Mouse (Mus musculus) B cell, adult 67 days (primary cell): ENCODE measurements around the gene Hist2h2be. TPM values are rescaled to one million over a fixed set of nuclear protein-coding genes. Genes with fewer than 3 reads are reported as not detected.

ENCODE experiments used
- total RNA-seq, 2 experiments: library from RNA; stranded (reverse); gene quantifications; 4 replicates each; pipeline ENCODE4 v1.2.4; 2023

Hist2h2be gene
- total RNA-seq: 1 to 10 TPM; 5.3 to 5.9 TPM

GRCm38 (mm10) chr3:96220765-96221639 is at the start of gene Hist2h2be, which contains the start of gene Hist2h2ac:
Gene Hist2h2be (plus strand): TSS chr3:96221119.
Gene Hist2h2ac (minus strand): TSS chr3:96220880.

DNA sequence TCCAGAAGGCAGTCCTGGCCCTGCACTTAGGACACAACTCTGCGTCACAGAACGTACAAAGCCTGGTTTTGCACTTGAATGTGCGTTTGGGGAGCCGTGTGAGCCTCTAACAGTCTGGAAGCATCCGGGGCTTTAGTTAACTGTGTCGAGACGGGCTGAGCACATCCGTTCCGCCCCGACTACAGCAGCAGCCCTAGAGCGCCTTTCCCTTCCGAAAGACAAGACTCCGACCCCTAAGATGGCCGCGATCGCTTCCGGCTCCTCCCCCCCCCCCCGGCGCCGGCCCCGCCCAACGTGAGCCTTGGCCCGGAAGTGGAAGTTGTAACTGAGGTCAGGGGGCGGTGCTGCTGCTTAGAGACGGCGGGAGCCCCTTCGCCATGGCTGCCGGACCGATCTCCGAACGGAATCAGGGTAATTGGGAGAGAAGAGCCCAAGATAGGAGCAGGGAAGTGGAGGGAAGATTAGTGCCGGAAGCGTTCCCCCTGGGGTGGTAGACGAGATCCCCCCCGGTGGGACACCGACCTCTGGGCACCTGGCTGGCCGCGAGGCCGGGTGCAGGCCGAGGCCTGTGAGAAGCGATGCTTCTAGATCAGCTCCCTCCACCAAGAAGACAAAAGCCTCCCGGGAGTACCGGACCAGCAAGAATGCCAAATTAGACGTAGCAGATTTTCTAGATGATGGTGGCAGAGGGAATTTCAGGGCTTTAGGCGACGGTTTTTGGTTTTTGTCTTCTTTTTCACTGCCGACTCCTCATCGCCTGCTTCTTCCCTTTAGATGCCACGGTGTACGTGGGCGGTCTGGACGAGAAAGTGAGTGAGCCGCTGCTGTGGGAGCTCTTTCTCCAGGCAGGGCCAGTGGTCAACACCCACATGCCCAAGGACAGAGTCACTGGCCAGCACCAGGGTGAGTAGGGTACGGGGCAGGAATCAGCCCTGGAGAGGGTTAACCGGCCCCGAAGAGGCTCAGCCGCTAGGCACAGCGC is 48.4 kb upstream of the Hist2h2be start, which contains the start of gene Sf3b4:
Gene Sf3b4, plus strand, starts transcription at position 136 of the 982 bp plus-strand sequence.

GRCm38 (mm10) chr3:96180727-96181477 is 40.0 kb upstream of the Hist2h2be start, which contains the start of gene Sv2a:
Gene Sv2a (plus strand): TSS chr3:96181151.

GRCm38 (mm10) chr3:96219661-96220130 is 1.2 kb upstream of the Hist2h2be start, which contains the start of the genes Bola1 and Hist2h2ab:
Gene Bola1 (minus strand): TSS chr3:96219709.
Gene Hist2h2ab (plus strand): TSS chr3:96219865.

GRCm38 (mm10) chr3:96238954-96239793 is 18.3 kb downstream of the Hist2h2be start, which contains the start of gene Hist2h3c2:
Gene Hist2h3c2 (minus strand): TSS chr3:96239127.

DNA sequence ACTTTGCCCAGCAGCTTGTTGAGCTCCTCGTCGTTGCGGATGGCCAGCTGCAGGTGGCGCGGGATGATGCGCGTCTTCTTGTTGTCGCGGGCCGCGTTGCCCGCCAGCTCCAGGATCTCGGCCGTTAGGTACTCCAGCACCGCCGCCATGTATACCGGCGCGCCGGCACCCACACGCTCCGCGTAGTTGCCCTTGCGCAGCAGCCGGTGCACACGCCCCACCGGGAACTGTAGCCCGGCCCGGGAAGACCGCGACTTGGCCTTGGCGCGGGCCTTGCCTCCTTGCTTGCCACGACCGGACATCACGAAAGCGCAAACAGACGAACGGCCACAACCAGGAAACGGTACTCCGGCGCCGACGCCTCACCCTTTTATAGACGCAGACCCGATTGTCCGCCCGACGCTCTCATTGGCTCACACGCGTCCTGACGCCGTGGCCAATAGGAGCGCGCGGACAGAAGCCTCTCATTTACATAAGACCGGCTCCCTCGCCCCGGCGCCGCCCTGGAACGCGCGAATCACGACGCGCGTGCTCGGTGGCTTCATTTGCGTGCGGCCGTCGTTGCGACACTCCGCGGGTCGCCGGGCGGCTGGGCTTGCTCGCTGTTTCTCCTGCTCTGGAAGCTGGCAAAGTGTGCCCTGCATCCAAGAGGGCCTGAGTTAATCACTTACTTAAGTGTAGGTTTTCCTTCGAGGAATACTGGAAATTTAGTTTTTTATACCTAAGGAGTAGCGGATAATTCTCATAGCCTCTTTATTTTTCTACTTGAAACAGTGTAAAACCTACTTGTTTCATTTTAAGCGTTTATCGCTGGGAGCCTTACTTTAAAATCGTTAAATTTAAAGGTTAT is 19.3 kb downstream of the Hist2h2be start, which contains the start of gene Hist2h2aa2:
Gene Hist2h2aa2, minus strand, starts transcription at position 328 of the 850 bp plus-strand sequence.

DNA sequence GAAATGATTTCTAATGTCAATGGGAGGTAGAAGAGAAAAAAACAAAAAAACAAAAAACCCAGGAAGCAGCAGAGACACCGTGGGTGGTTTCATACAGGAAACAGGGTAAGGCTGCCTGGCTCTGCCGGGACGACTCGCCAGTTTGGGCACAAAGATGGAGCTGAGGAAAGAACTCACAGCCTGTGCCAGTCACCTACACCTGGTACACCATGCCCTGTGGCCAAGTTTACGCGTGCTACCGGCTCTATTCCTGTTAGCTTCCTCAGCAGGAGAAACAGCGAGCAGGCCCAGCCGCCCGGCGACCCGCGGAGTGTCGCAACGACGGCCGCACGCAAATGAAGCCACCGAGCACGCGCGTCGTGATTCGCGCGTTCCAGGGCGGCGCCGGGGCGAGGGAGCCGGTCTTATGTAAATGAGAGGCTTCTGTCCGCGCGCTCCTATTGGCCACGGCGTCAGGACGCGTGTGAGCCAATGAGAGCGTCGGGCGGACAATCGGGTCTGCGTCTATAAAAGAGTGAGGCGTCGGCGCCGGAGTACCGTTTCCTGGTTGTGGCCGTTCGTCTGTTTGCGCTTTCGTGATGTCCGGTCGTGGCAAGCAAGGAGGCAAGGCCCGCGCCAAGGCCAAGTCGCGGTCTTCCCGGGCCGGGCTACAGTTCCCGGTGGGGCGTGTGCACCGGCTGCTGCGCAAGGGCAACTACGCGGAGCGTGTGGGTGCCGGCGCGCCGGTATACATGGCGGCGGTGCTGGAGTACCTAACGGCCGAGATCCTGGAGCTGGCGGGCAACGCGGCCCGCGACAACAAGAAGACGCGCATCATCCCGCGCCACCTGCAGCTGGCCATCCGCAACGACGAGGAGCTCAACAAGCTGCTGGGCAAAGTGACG is 24.3 kb downstream of the Hist2h2be start, which contains the start of gene Hist2h2aa1:
Gene Hist2h2aa1, plus strand, starts transcription at position 495 of the 884 bp plus-strand sequence.

DNA sequence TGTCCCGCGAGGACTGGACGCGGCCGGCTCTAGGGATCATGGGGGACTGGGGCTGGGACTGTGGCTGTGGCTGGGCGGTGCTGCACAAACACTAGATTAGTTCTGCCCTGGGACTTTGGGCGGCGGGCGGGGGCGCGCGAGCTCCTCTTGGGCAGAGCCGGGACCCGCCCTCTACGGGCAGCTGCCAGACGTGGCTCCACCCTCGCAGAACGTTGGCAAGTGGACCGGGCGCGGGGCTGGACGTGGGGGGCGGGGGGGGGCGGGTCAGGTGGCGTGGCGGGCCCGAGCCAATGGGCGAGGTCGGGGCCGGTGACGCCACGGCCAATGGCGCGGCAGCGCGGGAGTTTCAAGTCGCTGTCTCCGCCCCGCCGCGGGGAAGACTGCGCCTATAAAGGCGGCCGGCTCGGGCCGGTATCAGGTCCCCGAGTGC is 25.5 kb downstream of the Hist2h2be start, which contains the start of gene Hist2h3c1:
Gene Hist2h3c1, plus strand, starts transcription at position 259 of the 430 bp plus-strand sequence.

DNA sequence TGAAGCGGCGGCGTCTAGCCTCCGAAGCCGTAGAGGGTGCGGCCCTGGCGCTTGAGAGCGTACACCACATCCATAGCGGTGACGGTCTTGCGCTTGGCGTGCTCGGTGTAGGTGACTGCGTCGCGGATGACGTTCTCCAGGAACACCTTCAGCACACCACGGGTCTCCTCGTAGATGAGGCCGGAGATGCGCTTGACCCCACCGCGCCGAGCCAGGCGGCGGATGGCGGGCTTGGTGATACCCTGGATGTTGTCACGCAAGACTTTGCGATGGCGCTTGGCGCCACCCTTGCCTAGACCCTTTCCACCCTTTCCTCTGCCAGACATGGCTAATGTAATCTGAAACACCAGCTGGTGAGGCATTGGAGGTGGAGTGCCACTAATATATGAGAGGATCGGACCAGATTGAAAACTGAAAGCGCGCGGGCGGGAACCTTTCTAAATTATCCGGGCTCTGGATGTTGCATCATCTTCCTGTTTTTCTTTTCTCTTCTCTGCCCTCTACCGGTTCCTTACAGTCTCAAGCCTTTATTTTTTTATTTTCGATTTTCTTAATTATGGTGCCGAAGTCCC is 42.1 kb downstream of the Hist2h2be start, which contains the start of gene Hist2h4:
Gene Hist2h4, minus strand, starts transcription at position 333 of the 572 bp plus-strand sequence.

GRCm38 (mm10) chr3:96268051-96268775 is 47.3 kb downstream of the Hist2h2be start, which contains the start of gene Hist2h3b:
Gene Hist2h3b (plus strand): TSS chr3:96268654.

GRCm38 (mm10) chr3:96269511-96270474 is 48.9 kb downstream of the Hist2h2be start, which contains the start of gene Hist2h2bb:
Gene Hist2h2bb (plus strand): TSS chr3:96269752.

